Mouse (Mus musculus) kidney, adult 2 months (tissue): ENCODE results near the gene Gm28048.

Experiments
- CTCF ChIP-seq: fragments of 200-500 bp; conservative IDR thresholded peaks from 2 replicates; pipeline ENCODE4 v1.5.1; 2011; ENCODE audit warnings: low read depth, mild to moderate bottlenecking, control low read depth, low read length, moderate library complexity, mixed read lengths; ENCODE audit not compliant: insufficient read depth, insufficient read length
- POLR2A ChIP-seq: fragments of 200-500 bp; IDR thresholded peaks from one replicate; pipeline ENCODE4 v1.6.1; 2011; ENCODE audit warnings: low read depth, low read length, control low read depth

DNA sequence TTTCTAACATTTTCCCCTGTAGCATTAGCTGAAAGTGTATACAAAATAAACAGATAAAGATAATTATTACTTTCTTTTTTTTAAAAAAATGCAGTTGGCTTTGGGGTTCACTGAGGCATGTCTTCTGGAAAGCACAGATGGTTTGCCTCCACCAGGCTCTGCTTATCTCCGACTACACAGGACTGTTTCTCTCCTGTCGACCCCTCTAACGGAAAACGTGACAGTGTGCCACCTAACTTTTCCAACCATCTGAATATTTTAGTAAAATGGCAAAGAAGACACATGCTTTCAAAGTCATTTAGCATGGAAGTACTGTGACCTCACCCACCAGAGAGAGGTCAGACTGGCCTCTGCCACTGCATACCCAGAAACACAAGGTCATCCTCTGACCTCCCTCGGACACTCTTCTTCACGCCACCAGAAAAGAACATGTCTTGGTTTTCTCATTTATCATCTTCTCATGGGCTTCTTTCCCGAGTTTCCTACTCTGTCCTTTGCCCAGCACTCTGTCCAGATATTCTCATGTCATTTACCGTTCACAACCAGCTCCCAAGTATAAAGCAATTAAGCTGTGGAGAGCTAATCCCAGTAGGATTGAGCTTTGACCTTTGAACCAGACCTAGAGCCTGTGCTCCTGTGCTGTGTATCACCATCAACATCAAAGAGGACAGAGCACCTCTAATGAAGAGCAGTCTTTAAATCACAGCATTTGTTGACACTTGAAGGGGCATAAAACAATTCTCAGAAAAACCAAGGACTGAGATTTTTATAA is 134.7 kb downstream of the Gm28048 start:
- TF ChIP-seq CTCF (no peak), POLR2A (no peak)
